Mouse (Mus musculus): ENCODE measurements around the gene Rtf2.

Gene Rtf2

DNA sequence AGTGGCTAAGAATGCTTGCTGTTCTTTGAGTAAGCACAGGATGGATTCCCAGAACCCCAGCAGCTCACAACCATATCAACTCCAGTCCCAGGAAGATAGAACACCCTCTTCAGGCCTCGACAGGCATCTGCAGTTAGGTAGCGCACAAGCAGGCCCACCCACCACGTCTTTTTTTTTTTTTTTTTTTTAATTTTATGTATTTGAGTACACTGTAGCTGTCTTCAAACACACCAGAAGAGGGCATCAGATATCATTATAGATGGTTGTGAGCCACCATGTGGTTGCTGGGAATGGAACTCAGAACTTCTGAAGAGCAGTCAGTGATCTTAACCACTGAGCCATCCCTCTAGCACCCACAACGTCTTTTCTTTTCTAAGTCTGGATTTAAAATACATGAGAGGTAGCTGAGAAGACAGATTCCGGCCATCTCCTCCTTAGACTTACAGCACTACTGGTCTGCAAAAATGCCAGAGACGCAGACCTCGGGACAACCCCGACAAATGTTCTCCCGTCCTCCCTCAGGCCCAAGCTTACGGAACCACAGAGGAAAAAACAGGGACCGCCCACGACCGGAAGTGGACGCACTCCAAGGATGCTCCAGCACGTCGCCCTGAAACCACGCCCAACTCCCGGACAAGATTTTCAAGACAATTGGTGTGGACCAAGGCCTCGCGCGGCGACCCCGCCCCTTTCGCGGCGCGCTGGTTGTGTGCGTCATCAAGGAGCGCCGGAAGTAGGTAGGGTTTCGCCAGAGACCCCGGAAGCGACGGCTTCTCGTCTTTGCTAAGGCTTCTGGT lies at the start of gene Rtf2:
Rtf2 (plus strand) TSS at position 714 of the 797 bp plus-strand sequence.
- DNase-seq: peak; percentile 99 to 100

DNA sequence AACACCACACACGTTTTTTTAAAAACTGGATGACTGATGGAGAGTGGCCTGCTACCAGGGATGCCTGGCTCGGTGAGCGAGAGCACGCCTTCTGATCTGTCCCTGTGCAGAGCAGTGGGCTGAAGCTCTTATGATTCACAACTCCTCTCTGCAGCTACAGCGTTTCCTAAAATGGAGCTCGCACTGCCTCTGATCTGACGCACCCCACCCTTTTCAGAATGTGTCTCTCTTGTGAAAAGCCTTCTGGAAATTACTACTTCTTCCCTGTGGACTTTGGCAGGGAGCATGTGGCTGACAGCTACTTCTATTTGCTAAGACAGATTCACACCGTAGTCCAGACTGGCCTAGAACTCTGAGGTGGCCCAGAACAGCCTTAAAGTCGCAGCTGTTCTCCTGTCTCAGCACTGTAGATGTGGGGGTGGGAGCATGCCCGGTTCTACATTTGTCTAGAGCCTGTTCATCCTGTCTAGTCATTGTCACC lies 48.3 kb upstream of the Rtf2 start:
- no peak for DNase-seq

DNA sequence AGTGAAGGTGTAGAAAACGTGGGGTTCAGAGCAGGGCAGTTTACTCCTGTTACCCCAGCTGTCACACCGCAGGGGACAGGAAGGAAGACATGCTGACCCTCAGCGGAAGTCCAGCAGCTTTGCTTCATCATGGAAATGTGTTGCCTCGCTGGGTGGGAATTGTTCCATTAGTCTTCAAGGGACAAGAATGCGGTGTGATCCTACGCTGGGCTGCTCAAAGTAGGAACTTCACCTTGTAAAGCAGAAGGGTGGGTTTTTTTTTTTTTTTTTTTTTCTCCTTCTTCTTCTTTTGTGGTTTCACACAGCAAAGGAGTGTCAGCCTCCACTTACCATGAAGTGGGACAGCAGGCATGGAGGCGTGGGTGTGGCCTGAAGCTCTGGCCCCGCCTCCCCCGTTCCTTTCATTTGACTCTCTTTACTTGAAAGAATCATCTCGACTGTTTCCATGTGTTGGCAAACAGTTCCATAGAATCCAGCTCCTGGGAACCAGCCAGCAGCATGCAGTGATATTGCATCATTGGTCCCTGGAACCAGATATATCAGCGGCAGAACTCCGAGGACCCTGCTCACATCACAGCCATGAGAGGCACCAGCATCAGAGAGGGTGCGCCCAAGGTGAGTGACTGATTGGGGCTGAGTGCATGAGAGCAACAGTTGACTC lies 46.8 kb upstream of the Rtf2 start, which contains the start of gene Cass4:
Cass4 (plus strand) TSS at position 404 of the 661 bp plus-strand sequence.
- DNase-seq: peak in 1 of 2 experiments; percentile 37

DNA sequence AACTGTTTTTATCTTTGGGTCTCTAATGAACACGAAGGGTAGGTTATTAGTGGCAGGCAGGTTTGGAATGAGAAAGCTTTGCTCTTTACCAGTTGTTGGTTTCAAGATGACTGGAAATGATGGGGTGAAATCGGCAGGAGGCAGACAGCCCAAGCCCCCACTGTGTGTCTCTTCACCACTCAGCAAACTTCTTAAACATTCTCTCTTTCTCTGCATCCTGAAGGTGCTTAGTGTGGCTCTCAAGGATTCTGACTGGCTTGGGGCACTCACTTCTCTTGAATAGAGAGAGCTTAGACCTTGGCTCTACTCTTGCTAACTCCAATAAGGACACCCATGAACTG lies 46.3 kb upstream of the Rtf2 start:
- DNase-seq: no peak

DNA sequence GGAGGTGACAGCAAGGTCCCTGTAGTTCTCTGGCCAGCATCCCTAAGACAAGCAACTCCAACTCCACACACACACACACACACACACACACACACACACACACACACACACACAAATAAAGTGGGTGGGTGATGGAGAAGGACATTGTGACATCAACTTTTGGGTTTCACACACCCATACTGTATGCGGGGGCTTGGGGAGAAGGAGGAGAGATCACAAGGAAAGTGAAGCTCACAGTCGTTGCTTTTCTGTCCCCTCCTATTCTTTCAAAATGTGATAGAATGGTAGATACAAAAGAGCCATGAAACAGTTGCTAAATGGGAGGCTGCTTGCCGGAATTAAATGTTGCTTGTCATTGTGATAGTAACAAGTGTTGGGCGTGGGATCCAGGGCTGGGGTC lies 45.7 kb upstream of the Rtf2 start:
- no peak for DNase-seq

DNA sequence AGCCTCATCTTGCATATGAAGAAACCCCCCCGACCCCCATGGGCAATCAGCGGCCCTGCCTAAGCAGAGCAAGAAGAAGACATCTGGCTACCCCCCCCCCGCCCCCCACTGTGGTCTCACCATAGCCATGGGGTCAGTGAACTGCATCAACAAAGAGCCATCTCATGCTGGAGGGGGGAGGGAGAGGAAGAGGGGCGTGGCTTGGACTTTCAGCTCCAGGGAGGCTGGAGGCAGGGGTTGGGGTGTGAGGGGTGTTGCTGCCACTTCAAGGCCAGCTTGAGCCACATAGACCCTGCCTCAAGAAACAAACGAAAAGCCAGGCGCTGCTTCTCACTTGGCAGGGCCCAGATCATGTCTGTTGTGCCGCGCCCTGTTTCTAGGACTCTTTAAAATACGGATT lies 44.4 kb upstream of the Rtf2 start:
- no peak for DNase-seq

DNA sequence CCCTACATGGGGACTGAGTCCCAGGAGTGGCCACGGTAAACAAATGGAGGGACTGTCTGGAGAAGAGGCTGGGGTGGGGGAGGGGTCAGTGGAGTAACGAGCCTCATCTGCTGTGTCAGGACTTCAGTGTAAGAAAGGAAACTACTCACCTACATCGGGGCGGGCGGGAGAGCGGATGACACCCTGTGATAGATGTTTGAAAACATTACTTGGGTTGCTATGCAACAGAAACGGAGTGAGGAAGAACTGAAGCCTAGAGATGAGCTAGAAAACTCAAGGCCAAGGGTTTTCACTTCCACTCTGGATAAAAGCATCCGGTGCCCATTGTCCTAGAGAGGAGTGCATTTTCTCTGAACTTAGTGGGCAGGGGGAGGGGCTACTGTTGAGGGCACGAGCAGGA lies 40.5 kb upstream of the Rtf2 start:
- DNase-seq: no peak

DNA sequence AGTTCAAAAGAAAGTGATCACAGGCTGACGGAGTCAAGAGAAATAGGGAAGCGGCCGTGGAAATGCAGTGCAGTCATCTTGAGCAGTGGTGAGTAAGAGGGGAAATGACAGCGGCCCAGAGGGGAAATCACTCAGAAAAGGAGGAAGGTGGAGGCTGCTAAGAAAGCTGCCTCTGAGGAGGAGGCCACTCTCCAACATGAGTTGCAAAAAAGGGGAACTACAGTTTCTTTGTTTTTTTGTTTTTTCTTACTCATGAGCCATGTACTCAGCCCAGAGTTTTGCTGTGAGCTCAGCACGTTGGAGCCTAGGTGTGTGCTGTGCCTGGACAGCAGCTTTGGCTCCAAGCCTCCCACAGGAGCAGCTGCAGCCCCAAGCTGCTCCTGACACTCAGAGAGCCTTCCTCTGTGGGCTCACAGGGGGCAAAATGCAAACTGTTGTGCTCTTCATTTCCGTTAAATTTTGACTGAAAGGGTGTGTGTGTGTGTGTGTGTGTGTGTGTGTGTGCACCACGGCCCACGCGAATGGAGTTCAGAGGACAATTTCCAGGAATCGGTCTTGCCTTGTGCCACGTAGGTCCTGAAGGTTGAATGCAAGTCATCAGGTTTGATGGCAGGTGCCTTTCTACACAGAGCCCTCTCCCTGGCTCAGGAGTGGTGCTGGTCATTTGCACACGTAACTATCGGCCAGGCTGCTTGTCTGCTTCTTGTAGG lies 39.1 kb upstream of the Rtf2 start:
- no peak for DNase-seq

DNA sequence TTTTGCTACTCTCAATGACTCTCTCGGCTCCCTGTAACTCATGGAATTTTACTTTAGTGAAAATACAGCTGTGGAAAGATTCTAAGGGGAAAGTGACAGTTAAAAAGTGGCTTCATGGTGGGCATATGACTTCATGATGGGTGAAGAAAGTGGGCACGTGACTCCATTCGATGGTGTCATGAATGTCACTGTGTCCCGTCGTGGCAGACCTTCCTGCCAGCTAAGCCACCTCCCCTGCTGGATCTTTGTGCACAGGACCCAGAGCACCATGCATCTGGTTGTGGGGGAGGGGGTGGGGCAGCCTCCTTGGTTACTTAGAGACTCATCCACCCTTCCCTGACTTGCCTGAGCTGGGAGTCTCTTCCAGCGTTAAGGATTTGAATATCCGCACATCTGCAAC lies 36.1 kb upstream of the Rtf2 start:
- DNase-seq: no peak

DNA sequence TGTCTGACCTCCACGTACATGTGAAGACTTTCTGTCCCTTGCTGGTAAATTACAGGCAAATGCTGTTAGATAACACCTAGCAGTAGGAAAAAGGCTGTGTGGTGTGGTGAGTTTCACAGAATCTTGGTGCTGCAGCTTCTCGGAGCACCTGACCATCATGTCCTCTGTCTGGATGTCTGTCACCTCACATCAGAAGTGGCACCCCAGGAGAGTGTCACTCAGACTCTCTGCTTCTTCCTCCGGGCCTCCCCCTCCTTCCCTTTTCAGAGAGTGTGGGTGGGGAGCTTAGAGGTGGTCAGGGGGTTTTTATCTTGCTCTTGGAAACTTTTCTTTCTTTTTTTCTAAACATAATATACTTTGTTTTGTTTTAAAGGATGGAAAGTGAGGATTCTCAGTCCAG lies 35.3 kb upstream of the Rtf2 start:
- DNase-seq: no peak

DNA sequence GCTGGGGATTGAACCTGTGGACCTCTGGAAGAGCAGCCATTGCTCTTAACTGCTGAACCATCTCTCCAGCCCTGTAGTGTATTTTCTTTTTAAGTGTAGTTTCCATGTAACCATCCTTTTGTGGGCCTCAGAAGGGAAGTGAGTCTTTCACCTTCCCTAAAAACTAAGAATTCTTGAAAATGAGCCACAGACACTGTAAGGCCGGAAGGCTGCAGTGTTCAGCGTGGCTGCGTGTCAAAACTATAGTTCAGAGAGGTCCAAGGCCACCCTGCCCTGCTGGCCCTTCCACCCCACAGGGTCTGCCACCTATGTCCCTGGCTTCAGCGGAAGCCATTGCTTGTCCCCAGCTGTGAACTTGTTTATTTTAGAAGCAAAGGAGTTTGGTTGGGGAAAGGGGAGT lies 34.2 kb upstream of the Rtf2 start:
- no peak for DNase-seq

DNA sequence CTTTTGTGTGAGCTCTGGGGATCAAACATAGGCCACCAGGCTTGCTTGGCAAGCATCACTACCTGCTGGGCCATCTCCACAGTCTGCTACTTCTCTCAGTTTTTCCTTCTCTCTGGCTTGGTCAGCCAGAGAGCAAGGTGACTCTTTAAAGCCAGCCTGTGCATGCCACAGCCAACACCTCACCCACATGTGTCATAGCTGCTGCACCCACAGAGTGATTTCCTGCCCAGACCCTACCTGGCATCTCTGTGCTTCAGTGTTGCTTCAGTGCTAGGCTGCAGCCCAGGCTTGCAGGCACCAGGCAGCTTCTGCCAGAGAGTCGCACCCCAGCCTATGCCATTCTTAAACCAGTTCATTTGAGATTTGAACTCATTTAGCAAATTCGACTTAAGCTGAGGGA lies 32.9 kb upstream of the Rtf2 start:
- no peak for DNase-seq

DNA sequence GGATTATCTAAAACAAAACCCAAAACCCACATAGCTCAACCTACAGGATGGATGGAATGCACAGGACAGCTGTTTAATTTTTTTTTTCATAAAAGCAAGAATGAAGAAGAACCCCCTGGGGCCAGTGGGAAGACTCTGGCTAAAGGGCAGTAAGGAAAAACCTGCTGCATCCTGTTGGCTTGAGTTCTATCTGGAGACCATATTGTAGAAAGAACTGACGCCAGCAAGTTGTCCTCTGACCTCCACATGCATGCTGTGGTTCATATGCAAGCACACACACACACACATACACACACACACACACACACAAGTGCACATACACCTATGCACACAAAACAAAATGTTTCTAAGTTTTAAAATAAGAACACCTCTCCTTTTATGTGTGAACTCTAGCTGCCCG lies 29.7 kb upstream of the Rtf2 start:
- DNase-seq: no peak

DNA sequence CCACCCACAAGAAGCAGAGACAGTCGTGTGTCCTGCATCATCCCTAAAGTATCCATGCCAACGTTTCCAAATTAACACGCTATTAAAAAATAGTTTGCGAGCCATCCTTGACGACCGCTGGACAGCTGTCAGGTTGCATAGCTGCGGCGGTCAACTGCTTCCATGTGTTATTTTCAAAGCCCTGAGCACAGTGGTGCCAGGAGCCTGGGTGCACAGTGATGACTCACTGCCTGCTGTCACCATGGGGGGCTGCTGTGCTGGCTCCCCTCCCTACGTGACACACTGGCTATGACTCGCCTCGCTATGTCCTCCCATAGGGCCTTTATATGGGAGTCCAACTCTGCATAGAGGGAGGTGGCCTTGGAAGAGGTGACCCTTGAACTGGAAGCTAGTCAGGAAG lies 29.3 kb upstream of the Rtf2 start:
- no peak for DNase-seq

DNA sequence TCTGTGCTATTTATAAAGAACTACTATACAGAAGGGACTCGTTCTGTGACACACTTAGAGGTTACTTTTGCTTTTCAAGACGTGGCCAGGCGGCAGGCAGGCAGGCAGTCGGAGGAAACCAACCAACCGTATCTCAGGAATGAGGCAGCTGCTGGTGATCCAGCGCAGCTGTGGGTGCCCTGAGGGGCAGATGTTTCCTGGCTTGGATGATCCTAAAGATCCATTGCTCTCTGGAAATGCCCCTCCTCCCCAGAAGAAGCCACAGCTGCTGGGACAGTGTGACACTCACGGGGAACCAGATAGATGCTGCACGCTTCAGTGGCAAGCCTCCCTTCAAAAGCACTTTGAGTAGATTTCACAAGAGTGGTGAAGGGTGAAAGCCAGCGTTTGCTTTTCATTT lies 27.9 kb upstream of the Rtf2 start:
- DNase-seq: peak; percentile 19 to 40

DNA sequence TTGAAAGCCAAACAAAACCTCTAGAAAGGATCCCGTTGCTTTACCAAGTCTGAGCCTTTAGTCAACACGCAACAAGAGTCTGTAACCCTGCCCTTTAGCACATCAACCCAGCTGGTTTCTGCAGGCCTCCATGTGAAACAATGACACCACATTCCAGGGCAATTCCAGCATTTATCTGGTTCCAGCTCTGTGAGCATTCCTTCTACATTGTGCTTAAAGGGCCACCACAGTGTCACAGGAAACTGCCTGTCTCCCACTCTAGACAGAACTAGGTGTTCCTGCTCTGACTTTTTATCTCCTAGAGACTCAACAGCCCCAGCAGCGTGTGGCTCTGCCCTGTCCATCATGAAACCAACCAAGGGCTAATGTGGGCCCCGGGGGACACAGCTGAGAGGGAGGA lies 27.1 kb upstream of the Rtf2 start:
- no peak for DNase-seq

DNA sequence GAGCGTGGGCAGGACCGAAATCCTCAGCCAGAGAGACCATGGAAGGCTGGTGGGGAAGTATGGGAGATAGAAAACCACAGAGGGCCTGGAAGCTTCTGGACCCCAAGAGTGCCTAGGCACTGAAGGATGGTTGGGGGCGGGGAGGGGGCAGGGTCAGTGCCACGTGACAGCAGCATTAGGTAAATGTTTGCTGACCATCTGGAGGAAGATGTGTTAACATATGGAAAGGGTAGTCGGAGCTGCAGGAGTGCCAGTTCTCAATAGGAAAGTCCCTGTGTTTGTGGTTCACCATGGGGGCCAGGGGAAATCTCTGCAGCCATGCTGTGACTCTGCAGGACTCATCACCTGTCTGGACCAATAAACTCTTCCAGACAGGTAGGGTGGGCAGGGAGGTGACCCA lies 26.5 kb upstream of the Rtf2 start:
- DNase-seq: no peak

DNA sequence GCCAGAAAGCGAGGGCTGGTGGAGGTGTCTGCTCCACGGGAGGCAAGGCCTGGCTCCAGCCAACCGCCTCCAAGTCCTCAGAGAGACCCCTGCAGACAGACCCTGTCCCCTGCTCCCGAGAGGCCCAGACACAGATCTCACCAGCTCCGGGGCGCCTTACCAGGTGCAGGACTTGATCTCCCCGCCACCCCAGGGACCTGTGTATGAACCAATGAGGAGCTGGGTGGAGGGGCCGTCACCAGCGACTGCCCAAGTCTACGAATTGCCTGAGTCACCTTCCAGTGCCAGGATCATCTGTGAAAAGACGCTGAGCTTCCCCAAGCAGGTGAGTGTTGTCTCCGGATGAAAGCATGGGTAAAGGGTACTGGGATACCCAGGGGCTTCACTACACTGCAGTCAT lies 24.1 kb upstream of the Rtf2 start:
- DNase-seq: no peak

DNA sequence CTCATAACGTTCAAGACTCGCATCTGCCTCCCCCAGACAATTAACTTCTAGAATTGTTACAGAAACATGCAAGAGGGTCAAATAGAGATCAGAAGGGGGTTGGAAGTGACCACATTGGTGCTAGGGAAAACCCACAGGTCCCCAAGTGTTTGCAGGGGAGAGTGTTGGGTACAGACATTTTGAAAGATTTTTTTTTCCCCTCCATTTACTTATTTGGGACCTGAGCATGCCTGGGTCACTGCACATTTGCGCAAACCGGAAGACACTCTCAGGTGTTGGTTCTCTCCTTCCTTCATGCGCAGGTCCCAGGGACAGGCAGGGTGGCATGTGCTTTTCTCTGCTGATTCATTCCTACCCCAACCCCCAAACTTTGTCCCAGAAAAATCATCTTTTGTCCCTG lies 23.5 kb upstream of the Rtf2 start:
- DNase-seq: no peak

DNA sequence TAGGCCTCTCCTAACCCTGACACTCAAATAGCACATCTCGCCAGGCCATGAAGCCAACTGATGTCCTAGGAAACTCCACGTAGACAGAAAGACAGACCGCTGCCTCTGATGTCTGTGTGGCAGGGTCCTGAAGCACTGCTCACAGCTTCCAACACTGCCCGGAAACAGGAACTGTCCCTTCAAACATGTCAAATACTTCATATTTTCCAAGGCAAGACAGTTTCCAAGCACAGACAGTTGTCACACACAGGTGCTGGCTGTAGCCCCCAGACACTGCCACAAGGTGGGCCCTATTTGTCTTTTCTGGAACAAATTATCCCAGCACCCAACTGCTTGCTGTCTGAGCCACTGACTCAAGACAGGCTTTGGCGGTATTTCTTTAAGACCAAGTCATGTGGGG lies 22.1 kb upstream of the Rtf2 start:
- DNase-seq: no peak

DNA sequence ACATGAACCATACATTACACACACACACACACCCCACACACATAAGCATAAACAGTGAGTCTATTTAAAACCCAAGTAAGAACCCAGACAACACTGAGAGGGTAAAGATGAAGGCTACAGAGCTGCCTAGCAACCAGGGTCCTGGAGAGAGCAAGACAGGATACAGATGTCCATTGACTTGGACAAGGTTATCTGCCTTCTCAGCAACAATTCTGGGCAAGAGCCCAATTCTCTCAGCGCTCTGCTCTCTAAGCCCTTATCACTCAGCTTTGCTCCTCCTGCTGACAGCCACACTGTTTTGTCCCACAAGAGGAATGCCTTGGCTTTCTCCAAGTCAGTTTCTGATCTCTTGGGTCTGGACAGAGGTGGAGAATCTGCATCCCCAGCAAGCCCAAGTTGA lies 9.7 kb upstream of the Rtf2 start:
- DNase-seq: peak; percentile 29 to 31

DNA sequence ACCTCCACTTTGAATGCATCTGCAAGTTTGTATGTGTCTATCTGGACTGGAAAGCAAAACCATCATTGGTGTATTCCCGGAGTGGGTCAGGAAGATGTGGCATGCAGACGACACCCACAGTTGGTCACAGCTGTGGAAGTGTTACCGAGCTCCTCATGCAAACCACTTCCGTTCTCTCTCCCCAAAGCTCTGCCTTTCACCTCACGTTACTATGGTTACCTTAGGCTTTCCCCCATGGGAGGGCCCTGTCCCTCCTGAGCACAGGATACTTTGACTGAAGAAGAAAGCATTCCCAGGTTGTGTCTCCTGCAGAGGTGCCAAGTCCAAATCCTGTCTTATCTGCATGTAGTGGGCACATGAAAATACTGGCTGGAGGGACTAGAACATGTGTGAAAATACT lies 6.6 kb upstream of the Rtf2 start:
- DNase-seq: no peak

DNA sequence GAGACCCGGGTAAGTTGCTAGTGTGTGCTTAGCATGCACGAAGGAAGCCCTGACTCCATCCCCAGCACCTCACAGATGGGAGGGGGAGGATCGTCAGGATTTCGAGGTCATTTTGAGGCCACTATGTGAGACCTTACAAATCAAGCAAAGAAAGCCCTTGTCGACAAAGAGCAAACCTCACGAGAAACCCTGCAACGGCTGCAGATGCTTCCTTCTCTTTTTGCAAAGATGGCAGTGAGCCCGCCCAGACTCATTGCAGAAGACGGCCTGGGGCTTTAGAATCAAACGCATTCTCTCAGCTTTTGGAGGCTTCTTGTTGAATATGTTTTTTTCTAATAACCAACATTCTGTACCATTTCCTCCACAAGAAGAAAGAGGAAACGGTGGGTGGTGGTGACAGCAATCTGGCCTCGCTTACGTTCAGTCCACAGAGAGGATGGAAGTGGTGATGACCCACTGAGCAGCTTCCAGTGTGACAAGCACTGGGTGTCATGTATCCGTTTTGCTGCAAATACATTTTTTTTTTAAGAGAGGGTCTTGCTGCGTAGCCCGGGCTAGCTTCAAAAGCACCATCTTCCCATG lies 2.9 kb upstream of the Rtf2 start:
- DNase-seq: no peak

DNA sequence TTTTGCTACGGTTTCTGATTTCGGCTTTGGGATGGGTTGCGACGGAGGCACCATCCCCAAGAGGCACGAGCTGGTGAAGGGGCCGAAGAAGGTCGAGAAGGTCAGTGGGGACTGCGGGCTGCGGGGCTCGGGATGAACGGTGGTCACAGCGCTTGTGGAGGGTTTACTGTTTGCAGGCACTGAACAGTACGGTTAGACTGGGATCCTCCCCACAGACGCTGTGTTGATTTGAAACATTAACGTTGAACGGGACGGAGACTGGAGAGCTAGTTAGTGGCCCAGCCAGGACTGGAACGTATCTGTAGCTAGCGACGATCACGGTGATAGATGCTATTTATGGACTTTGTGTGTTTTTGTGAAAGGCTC lies 267 bp downstream of the Rtf2 start:
- no peak for DNase-seq

Measured in kidney, postnatal 36 days (tissue).